Mouse (Mus musculus) embryo, embryonic 9.5 days (tissue): ENCODE data around the gene 4932438H23Rik.

ENCODE experiments used
- DNase-seq: peaks from one replicate; pipeline ENCODE4 v3.0.0-alpha.2; 2017; ENCODE audit errors: extremely low spot score

The 4932438H23Rik gene

DNA sequence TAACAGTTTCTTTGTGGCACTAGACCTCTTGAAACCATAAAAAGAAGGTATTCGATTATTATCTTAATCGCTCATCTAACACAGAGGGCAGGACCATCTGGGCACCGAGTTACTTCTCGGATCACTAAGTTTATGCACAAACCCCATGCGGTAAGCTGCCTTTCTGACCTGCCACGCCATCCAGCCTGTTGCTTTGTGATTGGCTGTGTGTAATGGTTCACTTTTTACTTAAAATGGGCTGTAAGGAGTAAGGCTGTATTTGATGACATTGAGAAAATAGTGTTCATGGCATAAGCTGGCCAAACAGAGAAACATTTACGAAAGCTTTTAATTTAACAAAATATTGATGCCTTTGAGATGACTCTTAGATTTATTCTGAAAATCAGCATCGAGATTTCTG, at the start of gene 4932438H23Rik:
Gene 4932438H23Rik (minus strand): TSS at position 101 of the 400 bp plus-strand sequence.
- no peak for DNase-seq

GRCm38 (mm10) chr16:91140991-91141630, 46.2 kb upstream of the 4932438H23Rik start:
- DNase-seq, result peak; percentile 24

GRCm38 (mm10) chr16:91140457-91140856, 45.5 kb upstream of the 4932438H23Rik start:
- no peak for DNase-seq

DNA sequence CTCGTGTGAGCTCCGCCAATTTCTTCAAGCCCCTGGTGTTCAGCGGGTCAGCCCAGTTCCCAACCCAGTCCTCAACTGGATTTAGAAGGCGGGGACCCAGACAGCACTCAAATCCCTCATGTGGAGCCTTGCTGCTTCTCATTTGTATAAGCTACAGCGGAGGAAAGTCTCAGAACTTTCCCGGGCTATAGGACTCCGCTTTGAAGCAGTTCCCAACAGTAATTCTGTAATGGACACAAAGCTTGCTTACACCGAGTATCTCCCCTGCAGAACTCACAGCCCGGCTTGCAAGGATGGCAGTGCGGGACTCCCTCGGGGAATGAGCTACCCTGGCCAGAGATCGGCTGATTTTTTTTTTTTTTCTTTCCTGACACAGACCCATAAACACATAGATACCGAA, 45.1 kb upstream of the 4932438H23Rik start:
- no peak for DNase-seq

DNA sequence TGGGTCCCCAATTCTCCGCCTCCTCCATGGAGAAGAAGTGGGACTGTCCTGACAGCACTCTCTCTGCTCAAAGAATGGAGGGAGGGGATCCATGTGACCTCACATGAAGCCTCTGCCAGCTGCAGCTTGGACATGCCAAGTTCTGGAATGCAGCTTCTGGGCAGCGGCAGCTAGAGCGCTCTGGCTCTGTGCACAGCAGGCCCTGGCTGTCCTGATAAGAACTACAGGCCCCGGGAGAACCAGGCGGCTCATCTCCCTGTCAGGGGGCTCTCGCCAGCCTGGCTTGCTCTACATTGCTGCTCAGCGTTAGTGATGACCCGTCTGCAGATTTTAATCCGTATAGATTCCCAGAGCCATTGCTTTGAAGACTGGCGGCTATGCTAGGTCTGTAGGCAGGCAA, 44.6 kb upstream of the 4932438H23Rik start:
- DNase-seq, result no peak

- DNase-seq, result no peak
Measured at GRCm38 (mm10) chr16:91138736-91139135, 43.8 kb upstream of the 4932438H23Rik start.

GRCm38 (mm10) chr16:91138151-91138550, 43.2 kb upstream of the 4932438H23Rik start:
- DNase-seq, result no peak

DNA sequence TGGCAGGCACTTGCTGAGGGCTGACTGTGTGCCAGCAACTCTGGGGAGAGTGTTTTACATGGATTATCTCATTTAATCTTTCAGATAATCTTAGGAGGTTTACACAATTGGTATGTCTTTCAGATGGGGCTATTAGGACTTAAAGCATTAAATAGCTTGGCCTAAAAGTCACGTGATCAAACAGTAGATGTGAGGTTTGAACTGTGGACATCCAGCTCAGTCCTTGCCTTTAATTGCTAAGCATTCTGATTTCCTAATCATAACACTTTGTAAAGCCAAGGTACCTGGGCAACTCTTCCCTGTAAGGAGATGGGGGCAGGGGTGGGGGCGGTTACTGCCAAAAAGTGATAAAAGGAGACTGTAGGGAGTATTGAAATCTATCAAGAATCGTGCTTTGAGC, 41.7 kb upstream of the 4932438H23Rik start:
- no peak for DNase-seq

DNA sequence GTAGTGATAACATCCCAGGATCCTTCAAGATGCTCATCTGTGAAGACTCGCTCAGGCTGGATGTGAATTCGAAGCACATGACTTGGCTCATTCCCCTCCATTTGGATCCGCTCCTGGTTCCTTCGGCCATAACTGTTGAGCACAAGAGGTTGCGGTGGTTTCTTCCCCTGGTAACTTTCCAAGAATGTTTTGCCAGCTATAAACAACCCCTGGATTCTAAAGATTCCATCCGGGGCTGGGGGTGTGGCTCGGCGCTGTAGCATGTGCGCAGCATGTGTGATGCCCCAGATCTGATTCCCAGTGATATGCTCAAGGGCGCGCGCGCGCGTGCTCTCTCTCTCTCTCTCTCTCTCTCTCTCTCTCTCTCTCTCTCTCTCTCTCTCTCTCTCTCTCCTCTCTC, 35.0 kb upstream of the 4932438H23Rik start:
- no peak for DNase-seq

DNA sequence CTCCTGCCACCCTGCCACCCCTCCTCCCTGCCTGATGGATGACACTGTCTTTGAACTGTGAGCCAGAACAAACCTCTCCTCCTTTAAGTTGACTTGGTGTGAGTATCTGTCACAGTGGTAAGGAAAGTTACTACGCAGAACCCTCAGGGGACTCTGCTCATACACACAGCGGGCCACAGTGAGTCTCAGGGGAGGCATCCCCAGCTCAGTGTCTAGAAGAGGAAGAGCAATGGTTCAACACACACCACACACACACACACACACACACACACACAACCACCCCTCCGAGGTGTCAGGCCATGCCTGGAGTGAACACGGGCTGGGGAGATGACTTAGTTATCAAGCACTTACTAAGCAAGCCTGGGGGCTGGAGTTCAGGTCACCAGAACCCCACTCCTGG, 33.5 kb upstream of the 4932438H23Rik start:
- no peak for DNase-seq

GRCm38 (mm10) chr16:91126734-91127524, 32.0 kb upstream of the 4932438H23Rik start:
- no peak for DNase-seq

- no peak for DNase-seq
Measured at GRCm38 (mm10) chr16:91124256-91124655, 29.3 kb upstream of the 4932438H23Rik start.

- no peak for DNase-seq
Measured at GRCm38 (mm10) chr16:91123821-91124220, 28.9 kb upstream of the 4932438H23Rik start.

- DNase-seq, result no peak
Measured at GRCm38 (mm10) chr16:91119879-91120278, 25.0 kb upstream of the 4932438H23Rik start.

DNA sequence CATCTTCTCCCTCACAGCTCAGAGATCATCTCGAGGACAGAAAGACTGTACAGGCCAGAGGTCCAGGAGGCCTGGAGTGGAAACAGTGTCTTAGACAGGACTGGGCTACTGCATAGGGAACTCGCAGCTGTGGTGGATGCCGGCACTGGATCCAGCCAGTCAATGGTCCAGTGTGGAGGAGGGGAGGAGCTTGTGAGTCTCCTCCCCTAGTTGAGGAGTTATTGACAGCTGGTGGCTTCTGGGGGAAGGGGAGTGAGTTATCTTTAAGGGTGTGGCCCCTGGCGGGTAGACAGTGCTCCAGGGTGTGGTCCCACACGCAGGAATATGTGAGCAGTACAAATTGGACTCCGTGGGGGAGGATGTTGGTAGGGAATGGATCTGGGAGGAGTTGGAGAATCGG, 21.8 kb upstream of the 4932438H23Rik start:
- DNase-seq, result no peak

- DNase-seq, result no peak
Measured at GRCm38 (mm10) chr16:91116006-91116405, 21.1 kb upstream of the 4932438H23Rik start.

- DNase-seq, result no peak
Measured at GRCm38 (mm10) chr16:91110999-91111535, 16.1 kb upstream of the 4932438H23Rik start.

GRCm38 (mm10) chr16:91107608-91108007, 12.7 kb upstream of the 4932438H23Rik start:
- no peak for DNase-seq

DNA sequence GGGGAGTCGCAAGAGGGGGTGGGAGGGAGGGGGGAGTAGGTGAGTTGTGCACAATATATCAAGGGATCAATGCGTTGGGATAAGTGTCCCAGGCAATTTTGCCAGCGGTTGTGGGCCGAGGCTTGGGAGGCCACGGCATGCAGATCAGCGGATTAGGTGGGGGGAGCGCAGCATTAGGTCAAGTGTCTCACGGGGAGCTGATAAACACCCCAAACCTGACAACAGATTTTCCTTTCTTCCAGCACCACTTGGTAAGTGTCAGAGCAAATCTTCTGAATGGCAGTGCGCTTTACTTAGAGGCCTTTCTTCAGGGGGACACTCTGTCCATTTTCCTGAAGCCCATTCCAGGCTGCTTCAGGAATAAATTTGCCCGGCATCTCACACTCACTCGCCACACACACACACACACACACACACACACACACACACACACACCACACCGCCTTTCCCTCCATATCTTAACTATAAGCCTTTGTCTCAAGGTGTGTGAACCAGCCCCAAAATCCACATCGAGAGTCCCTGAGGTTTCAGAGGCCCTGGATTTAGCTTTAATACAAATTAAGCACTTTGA, 10.6 kb upstream of the 4932438H23Rik start:
- DNase-seq, result no peak

DNA sequence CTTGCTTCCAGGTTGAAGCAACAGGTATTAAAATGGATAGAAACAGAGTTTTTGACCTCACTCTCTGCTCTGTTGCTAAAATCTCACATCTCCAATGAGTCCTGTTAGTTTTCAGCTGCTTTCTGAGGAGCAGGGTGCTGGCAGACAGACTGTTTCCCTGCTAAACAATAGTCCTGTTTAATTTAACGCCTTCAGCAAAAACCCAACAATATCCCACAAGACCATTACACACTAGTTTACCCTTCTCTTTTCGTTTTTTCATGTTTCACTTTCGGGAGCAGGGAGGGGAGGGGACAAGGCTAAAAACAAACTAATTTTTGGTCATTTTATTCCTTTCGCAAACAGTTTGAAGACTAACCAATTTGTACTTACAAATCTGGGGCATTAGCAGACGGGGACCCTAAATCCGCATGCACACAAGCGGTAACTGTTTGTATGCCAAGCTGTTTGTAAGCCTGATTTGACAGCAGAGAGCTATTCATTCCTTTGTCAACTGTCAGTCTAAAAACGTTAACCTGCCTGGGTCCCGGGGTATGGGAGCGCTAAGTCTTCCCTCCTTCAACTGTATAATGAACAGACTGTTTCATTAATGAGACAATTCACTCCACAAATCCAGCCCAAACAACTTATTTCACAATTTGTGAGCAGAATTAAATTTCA, 10.0 kb upstream of the 4932438H23Rik start:
- DNase-seq, result no peak

DNA sequence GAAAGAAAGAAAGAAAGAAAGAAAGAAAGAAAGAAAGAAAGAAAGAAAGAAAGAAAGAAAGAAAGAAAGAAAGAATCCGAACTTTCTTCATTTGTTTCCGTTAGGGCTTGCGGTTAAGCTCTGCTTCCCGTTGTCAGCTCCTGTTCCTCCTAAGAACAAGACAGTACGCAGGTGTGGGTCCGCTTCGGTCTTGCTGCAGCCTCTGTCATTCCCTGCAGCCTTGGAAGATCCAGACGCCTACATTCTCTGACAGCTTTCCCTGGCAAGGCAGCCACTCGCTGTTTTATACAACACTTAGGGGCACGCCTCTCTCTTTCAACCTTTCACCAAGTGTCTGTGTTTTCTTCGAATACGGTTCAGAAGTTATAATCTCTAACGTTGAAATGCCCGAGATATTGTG, 8.5 kb upstream of the 4932438H23Rik start:
- DNase-seq, result no peak

- no peak for DNase-seq
Measured at GRCm38 (mm10) chr16:91100484-91100883, 5.6 kb upstream of the 4932438H23Rik start.
